Mouse (Mus musculus) C2C12 (cell line): ENCODE measurements around the gene Hydin.

Experiments
- CTCF ChIP-seq: IDR thresholded peaks from one replicate; pipeline ENCODE4 v1.5.1; 2011; ENCODE audit not compliant: control insufficient read depth, insufficient read depth, insufficient read length
- MAX ChIP-seq: IDR thresholded peaks from one replicate; pipeline ENCODE4 v1.6.1; 2011; ENCODE audit warnings: mild to moderate bottlenecking, control low read depth

DNA sequence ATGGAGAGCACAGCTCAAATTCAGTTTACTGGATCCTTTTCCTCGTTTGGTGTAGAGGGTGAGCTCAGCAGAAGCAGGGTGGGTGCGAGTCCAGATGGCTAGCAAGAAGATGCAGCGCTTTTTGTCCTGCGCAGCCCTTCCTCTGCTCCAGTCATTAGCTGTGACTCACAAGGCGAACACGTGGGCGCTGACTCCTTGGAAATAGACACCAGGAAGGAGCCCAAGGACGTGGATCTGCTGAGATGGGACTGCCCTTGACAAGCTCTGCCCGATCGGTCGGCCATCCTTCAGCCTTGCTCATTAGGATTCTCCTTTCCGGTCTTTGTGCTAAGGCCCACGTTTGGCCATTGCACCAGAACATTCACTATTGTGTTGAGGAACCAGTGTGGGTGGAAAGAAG is 106.1 kb downstream of the Hydin start:
- TF ChIP-seq CTCF (no peak), MAX (no peak)
